Mouse (Mus musculus) embryonic facial prominence, embryonic 14.5 days (tissue): Measurements from ENCODE around the gene Gm20388. TPM values are rescaled to one million over a fixed set of nuclear protein-coding genes. Genes with fewer than 3 reads are reported as not detected.
"Not testable (repeated sequence)": the region's sequence is repeated elsewhere in the genome, so short reads cannot be mapped to it uniquely, and the experiment has no call there.

ENCODE experiments used
- ATAC-seq: fragments of 200-750 bp; cut with Nextera tagmentation; 2 replicates; pipeline ENCODE4 v1.8.0; 2017; ENCODE audit warnings: low read depth, moderate number of reproducible peaks, moderate TSS enrichment
- DNase-seq: peaks from one replicate; pipeline ENCODE4 v3.0.0-alpha.2; 2015; ENCODE audit warnings: low spot score
- H3K27ac ChIP-seq: fragments of 300-500 bp; sonication (generic); replicated peaks from 2 replicates; pipeline ENCODE4 v1.5.1; 2014; ENCODE audit warnings: low read depth, mild to moderate bottlenecking, low read length, moderate library complexity
- H3K27me3 ChIP-seq: fragments of 300-500 bp; sonication (generic); replicated peaks from 2 replicates; pipeline ENCODE4 v1.6.1; 2014; ENCODE audit warnings: low read length; ENCODE audit not compliant: control insufficient read depth, insufficient read depth
- H3K36me3 ChIP-seq: fragments of 300-500 bp; sonication (generic); 2 replicates; pipeline ENCODE4 v1.6.1; 2014; ENCODE audit warnings: low read length, mixed read lengths; ENCODE audit not compliant: control insufficient read depth, insufficient read depth
- H3K4me1 ChIP-seq: fragments of 300-500 bp; sonication (generic); 2 replicates; pipeline ENCODE4 v1.6.1; 2014; ENCODE audit warnings: antibody characterized with exemption, low read length; ENCODE audit not compliant: control insufficient read depth, insufficient read depth
- H3K4me2 ChIP-seq: fragments of 300-500 bp; sonication (generic); 2 replicates; pipeline ENCODE4 v1.6.1; 2014; ENCODE audit warnings: low read depth, mild to moderate bottlenecking, low read length, moderate library complexity, mixed read lengths
- H3K4me3 ChIP-seq: fragments of 300-500 bp; sonication (generic); 2 replicates; pipeline ENCODE4 v1.5.1; 2014; ENCODE audit warnings: low read depth, mild to moderate bottlenecking, low read length
- H3K9ac ChIP-seq: fragments of 300-500 bp; sonication (generic); 2 replicates; pipeline ENCODE4 v1.6.1; 2014; ENCODE audit warnings: low read depth, mild to moderate bottlenecking, low read length, moderate library complexity, mixed read lengths
- H3K9me3 ChIP-seq: fragments of 300-500 bp; sonication (generic); 2 replicates; pipeline ENCODE4 v1.6.1; 2016; ENCODE audit warnings: low read length; ENCODE audit not compliant: control insufficient read depth
- WGBS: fragments of 180-500 bp; shearing (Covaris S2); extraction: QIAGEN DNeasy Blood & Tissue Kit; methylation state at CpG from one replicate; pipeline ENCODE4 v1.1.7; 2014; 5-methylcytosine and 5-hydroxymethylcytosine counted together
- polyA plus RNA-seq: library from polyadenylated mRNA; unstranded; fragments of >200 nt; fragmentation: Nextera tagmentation; extraction: Ambion mirVana; gene quantifications from 2 replicates; pipeline ENCODE4 v1.2.1, GENCODE M21; 2014

Gene Gm20388
- polyA plus RNA-seq, 1 experiment from 2014 or later: not detected

GRCm38 (mm10) chr8:121590203-121591177, 1679.8 kb downstream of the Gm20388 start, which contains the start of gene Map1lc3b:
Map1lc3b (plus strand) TSS chr8:121590361.
- Histone ChIP-seq H3K27ac (peak within 1 kb of the TSS; percentile 72), H3K4me3 (peak within 1 kb of the TSS; percentile 94), H3K36me3 (peaks cover 23% of the 10 kb centered on the region), H3K9ac (peak within 1 kb of the TSS; percentile 92), H3K4me1 (peaks cover 12% of the 10 kb centered on the region), H3K4me2 (peak within 1 kb of the TSS; percentile 91), H3K9me3 (no peaks in the 10 kb centered on the region), H3K27me3 (no peaks in the 10 kb centered on the region)
- under 1% methylated on average over 49 of the region's 94 CpGs for WGBS
- DNase-seq (peak; percentile 97), ATAC-seq (peak; percentile 81)

DNA sequence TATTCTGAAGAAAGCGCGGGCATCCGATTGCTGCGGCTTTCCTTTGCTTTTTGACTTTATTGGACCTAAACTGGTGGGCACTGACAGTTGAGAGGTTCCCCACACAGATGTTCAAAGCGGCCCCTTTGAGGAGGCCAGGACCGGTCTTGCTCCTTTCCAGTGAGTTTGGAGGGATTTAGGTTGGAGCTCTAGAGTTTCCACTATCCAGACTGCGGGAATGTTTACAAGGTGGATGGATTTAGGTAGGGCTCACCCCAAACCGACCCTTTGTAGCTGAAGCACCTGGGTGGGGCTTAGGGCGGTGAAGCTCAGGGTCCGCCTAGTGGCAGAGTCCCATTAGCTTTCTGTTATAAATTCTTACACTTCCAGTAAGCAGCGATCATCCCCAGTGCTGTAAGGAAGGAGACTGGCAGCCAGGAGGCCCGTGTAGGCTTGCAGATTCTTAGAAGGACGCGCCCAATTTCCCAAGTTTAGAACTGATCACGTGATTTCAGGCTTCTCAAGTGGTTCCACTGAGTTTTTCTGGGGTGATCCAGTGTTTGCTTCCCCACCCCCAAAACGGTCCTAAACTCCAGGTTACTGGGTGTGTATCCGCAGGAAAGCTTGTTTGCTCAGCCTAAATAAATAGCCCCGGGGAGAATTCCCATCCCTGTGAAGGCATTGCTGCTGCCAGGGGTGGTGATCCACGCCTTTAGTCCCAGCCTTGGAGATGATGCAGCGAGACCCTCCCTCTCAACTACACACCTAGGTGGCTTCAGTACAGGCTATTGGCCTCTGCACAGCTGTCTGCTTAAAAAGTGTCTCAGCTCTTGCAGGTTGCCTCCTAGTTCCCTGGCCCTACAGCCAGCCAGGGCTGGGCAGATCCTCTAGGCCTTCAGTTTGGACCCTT, 1680.8 kb downstream of the Gm20388 start:
- H3K4me1 ChIP-seq: peaks cover 12% of the 10 kb centered on the region
- WGBS: 10% methylated on average over 20 of the region's 20 CpGs
- peak overlapping the region; percentile 92 for H3K9ac ChIP-seq
- H3K27ac ChIP-seq: peak overlapping the region; percentile 72
- no peak for ATAC-seq
- peak overlapping the region; percentile 91 for H3K4me2 ChIP-seq
- peaks cover 28% of the 10 kb centered on the region for H3K36me3 ChIP-seq
- no peaks in the 10 kb centered on the region for H3K27me3 ChIP-seq
- peak; percentile 70 for DNase-seq
- peak overlapping the region; percentile 94 for H3K4me3 ChIP-seq
- no peaks in the 10 kb centered on the region for H3K9me3 ChIP-seq

GRCm38 (mm10) chr8:121593293-121593692, 1682.7 kb downstream of the Gm20388 start:
- WGBS: 85% methylated on average over 5 of the region's 5 CpGs
- peaks cover 43% of the 10 kb centered on the region for H3K36me3 ChIP-seq
- no peaks in the 10 kb centered on the region for H3K9me3 ChIP-seq
- ATAC-seq (no peak), DNase-seq (no peak)
- H3K4me3 ChIP-seq: no peak overlapping the region
- H3K4me1 ChIP-seq: peaks cover 12% of the 10 kb centered on the region
- no peak overlapping the region; the same call in 1 of the 2 replicates for H3K9ac ChIP-seq
- H3K27ac ChIP-seq: no peak overlapping the region
- H3K4me2 ChIP-seq: no peak overlapping the region
- H3K27me3 ChIP-seq: no peaks in the 10 kb centered on the region

- H3K27me3 ChIP-seq: no peaks in the 10 kb centered on the region
- no peak overlapping the region for H3K4me3 ChIP-seq
- H3K4me2 ChIP-seq: no peak overlapping the region
- no peak for ATAC-seq
- H3K9ac ChIP-seq: no peak overlapping the region
- no peak overlapping the region for H3K27ac ChIP-seq
- H3K4me1 ChIP-seq: peaks cover 12% of the 10 kb centered on the region
- WGBS: 66% methylated on average over 9 of the region's 9 CpGs
- H3K36me3 ChIP-seq: peaks cover 45% of the 10 kb centered on the region
- DNase-seq: no peak
- no peaks in the 10 kb centered on the region for H3K9me3 ChIP-seq
Measured at GRCm38 (mm10) chr8:121593983-121594382, 1683.3 kb downstream of the Gm20388 start.

DNA sequence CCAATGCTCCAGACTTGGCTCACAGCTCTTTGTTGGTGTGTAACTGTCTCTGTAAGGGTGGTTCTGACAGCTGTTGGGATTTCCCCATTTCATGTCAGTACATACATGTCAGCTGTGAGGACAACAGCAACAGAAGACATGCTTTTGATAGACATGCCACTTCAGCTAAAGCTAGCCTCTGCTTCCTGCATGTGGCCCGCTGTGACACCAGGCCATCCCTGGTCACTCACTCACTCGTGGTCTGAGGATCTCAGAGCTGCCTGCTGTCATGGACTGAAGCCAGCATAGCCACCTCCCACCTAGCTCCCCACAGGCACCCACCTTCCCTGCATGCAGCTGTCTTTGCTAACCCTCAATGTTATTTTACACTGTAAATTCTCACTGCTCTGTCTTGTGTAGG, 1686.9 kb downstream of the Gm20388 start:
- H3K4me1 ChIP-seq, H3K27me3 ChIP-seq, H3K4me3 ChIP-seq, H3K27ac ChIP-seq, DNase-seq, H3K9ac ChIP-seq, H3K4me2 ChIP-seq, ATAC-seq, H3K9me3 ChIP-seq: not testable (repeated sequence)
- H3K36me3 ChIP-seq: peaks cover 80% of the 10 kb centered on the region
- 72% methylated on average over 2 of the region's 2 CpGs for WGBS

DNA sequence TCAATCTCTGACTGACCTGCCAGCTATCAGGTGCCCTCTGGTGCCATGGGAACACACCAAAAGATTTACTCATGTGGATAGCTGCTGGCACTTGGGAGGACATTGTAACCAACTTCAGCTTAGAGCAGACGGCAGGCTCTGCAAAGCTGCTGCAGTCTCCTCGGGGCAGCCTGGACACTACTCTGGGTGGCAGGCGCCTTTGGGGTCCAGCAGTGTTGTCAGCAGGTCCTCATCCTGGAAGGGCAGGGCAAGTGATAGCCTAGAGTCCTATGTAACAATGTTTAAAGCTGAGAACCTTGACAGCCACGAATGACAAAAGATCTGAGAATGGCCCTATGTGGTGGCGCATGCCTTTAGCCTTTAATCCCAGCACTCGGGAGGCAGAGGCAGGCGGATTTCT, 1687.5 kb downstream of the Gm20388 start:
- Histone ChIP-seq H3K27ac (no peak overlapping the region), H3K27me3 (no peaks in the 10 kb centered on the region), H3K4me1 (no peaks in the 10 kb centered on the region), H3K9ac (no peak overlapping the region), H3K36me3 (peaks cover 85% of the 10 kb centered on the region), H3K4me2 (no peak overlapping the region), H3K4me3 (no peak overlapping the region), H3K9me3 (no peaks in the 10 kb centered on the region)
- 96% methylated on average over 7 of the region's 7 CpGs for WGBS
- DNase-seq (no peak), ATAC-seq (no peak)

DNA sequence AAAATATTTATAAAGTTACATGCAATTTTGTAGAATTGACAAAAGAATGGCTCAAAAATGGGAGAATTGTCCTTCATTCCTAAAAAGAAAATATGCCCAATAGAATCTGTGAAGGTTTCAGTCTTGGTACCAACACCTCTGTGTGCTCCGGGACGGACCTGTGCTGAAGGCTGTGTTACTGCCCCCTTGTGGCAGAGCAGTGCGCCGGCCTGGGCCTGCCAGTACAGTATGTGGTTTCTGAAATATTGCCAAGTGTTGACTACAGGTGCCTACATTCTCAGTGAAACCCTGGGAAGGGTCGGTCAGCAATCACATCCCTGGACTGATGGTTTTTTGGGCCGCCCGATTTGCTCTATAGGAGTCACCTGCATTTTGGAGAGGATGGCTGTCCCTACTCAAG, 1688.3 kb downstream of the Gm20388 start:
- H3K9ac ChIP-seq: no peak overlapping the region
- no peaks in the 10 kb centered on the region for H3K9me3 ChIP-seq
- WGBS: 24% methylated on average over 7 of the region's 7 CpGs
- H3K4me2 ChIP-seq: no peak overlapping the region
- no peak overlapping the region for H3K4me3 ChIP-seq
- ATAC-seq: peak; percentile 85
- peaks cover 84% of the 10 kb centered on the region for H3K36me3 ChIP-seq
- H3K27me3 ChIP-seq: no peaks in the 10 kb centered on the region
- H3K27ac ChIP-seq: no peak overlapping the region
- peak; percentile 88 for DNase-seq
- H3K4me1 ChIP-seq: no peaks in the 10 kb centered on the region

- H3K9ac ChIP-seq: no peak overlapping the region
Measured at GRCm38 (mm10) chr8:121599842-121600241, 1689.2 kb downstream of the Gm20388 start.

More at GRCm38 (mm10) chr8:121599842-121600241, 1689.2 kb downstream of the Gm20388 start:
- H3K4me3 ChIP-seq: no peak overlapping the region
- H3K4me2 ChIP-seq: no peak overlapping the region
- no peaks in the 10 kb centered on the region for H3K4me1 ChIP-seq
- H3K9me3 ChIP-seq: no peaks in the 10 kb centered on the region
- no peak for ATAC-seq
- WGBS: 87% methylated on average over 13 of the region's 14 CpGs
- H3K27me3 ChIP-seq: no peaks in the 10 kb centered on the region
- peaks cover 84% of the 10 kb centered on the region for H3K36me3 ChIP-seq
- no peak for DNase-seq
- no peak overlapping the region for H3K27ac ChIP-seq
